Mouse (Mus musculus): Measurements from ENCODE around the gene Hspa12a.

The Hspa12a gene

DNA sequence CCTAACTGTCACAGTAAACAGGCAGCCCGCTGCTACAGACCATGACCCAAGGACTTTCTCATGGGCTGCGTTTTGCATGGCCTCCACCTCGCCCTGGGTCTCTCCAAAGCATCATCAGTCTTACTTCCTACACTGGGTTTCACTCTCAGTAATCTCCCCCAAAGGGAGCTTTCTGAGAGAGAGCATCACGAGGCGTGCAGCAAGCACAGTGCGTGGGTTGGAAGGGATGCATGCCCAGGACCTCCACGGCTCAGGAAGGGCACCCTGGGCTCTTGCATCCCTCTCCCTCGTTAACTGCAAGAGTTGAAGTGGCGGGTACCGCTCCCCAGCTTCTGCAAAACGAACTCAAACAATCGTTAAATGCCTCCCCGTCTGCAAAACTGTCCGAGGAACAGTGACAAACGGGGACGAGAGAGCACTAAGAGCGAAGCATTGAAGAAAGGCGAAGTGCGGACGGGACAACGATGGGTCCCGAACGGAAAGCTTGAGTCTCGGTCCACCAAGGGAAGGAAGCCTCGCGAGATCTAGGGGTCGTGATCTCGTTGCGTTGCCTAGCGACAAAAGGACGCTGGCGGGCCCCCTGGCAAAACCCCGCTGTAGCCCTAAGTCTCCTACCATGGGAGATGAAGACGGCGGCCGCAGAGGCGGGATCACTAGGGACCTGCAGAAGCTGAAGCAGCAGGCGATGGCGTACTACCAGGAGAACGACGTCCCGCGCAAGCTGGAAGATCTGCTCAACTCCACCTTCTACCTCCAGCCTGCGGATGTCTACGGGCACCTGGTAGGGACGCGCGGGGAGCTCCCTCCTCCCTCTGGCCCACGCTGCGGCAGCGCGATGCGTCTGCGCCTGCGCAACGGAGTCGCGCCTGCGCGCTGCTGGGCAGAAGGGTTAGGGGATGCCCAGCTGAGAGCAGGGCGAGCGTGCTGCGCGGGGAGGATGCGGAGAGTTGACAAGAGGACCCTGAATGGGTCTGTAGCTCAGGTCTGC is at the start of gene Hspa12a, which contains the start of gene Eno4:
Gene Hspa12a, minus strand, starts transcription at position 814 of the 988 bp plus-strand sequence.
Gene Eno4, plus strand, starts transcription at position 585 of the 988 bp plus-strand sequence.
- DNase-seq = peak; percentile 96

DNA sequence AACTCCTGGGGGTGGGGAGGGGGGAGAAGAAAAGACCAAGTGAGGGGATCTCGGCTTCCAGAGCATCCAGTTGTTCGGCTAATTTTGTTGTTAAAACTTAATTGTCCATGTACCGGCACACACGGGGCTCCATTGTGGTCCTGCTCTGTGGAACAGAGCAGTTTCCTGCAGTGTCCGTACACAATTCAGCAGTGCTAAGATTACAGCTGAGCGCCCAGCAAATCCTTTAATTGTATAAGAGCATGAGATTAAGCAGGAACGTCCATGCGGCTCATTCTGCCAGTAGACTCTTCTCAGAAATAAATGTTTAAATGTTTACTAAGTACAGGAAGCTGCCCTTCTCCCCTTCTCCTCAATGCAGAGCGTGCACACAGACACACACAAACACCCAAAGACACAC is 38.1 kb upstream of the Hspa12a start:
- DNase-seq = no peak

- DNase-seq = no peak
These were observed 36.6 kb upstream of the Hspa12a start for GRCm38 (mm10) chr19:58980056-58980440.

- no peak for DNase-seq
These were observed 36.1 kb upstream of the Hspa12a start for GRCm38 (mm10) chr19:58979436-58980055.

DNA sequence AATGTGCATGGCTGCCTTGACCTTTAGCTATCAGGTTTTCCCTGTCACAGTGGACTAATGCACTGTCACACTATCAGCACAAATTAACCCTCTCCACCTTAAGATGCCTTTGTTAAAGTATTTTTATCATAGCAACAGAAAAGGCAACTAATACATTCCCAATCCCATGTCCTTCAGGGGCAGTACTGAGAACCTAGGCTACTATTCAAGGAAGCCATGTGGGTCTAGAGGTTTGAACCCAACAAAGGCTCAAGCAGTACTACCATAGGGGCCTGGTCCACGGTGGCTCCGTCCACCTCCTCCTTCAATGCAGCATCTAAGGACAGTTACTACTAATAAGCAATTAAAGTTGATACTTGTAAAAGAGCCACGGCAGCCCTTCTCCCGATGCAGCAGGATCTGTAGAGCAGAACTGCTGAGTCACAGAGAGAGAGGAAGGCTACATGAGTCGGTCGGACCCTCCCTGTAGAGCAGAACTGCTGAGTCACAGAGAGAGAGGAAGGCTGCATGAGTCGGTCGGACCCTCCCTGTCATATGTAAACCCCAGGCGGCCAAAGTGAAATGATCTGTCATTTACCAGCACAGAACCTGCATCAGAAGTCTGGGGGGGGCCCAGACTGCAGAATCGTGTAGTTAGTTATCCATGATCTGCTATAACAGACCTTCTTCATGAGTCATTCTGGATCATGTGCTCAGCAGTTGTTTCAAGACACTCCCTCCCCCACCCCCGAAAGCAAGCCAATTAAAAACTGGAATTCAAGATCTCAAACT is 35.1 kb upstream of the Hspa12a start:
- no peak for DNase-seq

- DNase-seq = no peak
These were observed 31.9 kb upstream of the Hspa12a start for GRCm38 (mm10) chr19:58975216-58975863.

GRCm38 (mm10) chr19:58974126-58974525 is 30.7 kb upstream of the Hspa12a start:
- DNase-seq = no peak

- no peak for DNase-seq
These were observed 27.4 kb upstream of the Hspa12a start for GRCm38 (mm10) chr19:58970826-58971225.

GRCm38 (mm10) chr19:58968731-58969506 is 25.5 kb upstream of the Hspa12a start:
- no peak for DNase-seq

- DNase-seq = no peak
These were observed 19.6 kb upstream of the Hspa12a start for GRCm38 (mm10) chr19:58963011-58963410.

DNA sequence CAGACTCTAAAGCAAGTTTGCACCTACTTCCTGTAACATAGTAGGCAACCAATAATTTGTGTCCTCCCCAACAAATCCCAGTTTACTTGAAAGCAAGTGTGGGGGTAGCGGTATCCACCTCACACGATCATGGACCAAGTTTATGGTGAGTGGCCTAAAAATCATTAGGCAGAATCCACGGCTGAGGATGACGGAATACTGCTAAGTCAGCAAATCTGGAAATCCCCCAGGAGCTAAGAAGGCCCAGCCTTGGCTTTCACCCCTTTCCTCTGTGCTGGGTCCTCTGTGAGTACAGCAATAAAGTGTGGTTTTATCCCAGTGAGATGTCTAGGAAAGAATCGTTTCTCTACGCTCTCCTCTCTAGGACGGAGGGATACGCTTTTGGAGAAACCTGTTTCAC is 11.3 kb upstream of the Hspa12a start:
- DNase-seq = no peak

DNA sequence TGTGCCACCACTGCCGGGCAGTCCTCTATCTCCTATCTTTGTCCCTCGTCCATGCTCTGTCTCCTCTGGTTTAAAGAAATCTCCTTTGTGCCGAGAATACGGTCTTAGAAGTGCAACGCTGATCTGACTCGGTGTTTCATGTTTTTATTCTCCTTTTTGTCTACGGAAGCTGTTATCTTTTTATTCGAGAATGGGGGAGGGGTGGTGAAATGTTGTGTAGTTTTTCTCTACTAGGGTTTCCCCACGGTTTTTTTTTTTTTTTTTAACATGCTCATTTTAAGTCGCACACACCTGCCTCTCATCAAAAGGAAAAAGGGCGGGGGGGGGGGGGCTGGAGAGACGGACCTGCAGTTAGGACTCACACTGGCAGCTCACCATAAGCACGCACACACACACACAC is 8.8 kb upstream of the Hspa12a start:
- no peak for DNase-seq

GRCm38 (mm10) chr19:58951521-58951920 is 8.1 kb upstream of the Hspa12a start:
- DNase-seq = no peak

GRCm38 (mm10) chr19:58945959-58946358 is 2.5 kb upstream of the Hspa12a start:
- DNase-seq = no peak

DNA sequence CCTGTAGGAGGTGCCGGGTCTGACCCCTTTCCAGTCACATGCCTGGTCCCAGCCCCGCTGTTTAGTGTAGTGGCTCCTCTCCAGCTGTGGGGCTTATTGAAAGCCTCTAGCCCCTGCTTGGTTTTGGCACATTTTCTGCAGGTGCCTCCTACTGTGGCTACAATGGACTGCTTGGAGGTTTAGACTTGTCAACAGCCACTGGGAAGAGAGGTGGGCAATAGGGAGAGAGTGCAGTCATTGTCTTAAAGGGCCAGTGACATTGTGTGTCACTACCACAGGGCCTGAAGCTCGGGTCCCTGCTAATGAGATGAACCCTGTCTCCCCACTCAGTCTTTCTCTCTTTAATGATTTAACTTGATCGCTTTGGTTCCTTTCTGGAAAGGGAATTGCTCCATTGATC is 10.4 kb downstream of the Hspa12a start:
- no peak for DNase-seq

- no peak for DNase-seq
These were observed 12.2 kb downstream of the Hspa12a start for GRCm38 (mm10) chr19:58931081-58931800.

GRCm38 (mm10) chr19:58919148-58919547 is 24.3 kb downstream of the Hspa12a start:
- DNase-seq = no peak

- DNase-seq = no peak
These were observed 24.9 kb downstream of the Hspa12a start for GRCm38 (mm10) chr19:58918597-58918996.

DNA sequence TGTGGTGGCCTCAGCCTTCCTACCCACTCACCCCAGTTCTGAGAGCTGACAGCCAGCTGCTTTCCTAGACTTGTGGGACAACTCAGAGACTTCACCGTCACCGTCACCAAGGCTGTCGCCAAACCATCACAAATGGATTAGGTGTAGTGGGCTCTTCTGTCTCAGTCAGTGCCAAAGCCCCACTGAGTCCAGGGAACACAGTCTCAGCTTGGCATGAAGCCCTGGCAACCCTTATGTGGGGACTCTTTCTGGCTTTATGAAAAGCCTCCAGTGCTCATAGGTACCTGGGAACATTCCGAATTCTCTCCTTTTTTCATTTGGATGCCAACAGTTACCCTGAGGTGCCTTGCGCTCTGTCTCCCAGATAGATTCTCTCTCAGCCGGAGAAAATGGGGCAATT is 30.2 kb downstream of the Hspa12a start:
- DNase-seq = no peak

GRCm38 (mm10) chr19:58911386-58911785 is 32.1 kb downstream of the Hspa12a start:
- peak; percentile 32 for DNase-seq

DNA sequence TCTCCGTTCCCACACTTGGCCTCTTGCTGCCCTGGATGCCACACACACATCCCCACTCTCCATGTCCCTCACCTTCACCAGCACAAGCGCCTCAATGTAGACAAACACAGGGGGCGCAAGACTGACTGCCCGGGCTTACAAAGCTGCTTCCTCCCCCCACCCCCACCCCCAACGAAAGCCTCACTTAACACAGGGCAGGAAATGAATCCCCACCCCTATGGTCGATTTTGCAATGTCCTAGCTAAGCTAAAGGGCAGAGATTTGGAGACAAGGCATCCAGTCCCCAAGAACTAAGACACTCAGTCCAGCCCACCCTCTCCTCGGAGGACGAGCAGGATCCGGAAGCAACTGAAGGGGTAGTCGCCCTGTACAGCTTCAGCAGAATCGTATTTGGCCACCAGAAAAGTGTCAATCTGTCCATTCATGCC is 32.5 kb downstream of the Hspa12a start:
- no peak for DNase-seq

Data from kidney, adult 11 months (tissue).